Mouse (Mus musculus) thymus, adult 2 months (tissue): ENCODE data around the gene Aip.

Source experiments
- CTCF ChIP-seq: fragments of 200-500 bp; IDR thresholded peaks from 2 replicates; pipeline ENCODE4 v1.5.1; 2012; ENCODE audit warnings: mild to moderate bottlenecking, control low read depth, low read length, moderate library complexity, borderline replicate concordance; ENCODE audit not compliant: control insufficient read depth, poor library complexity, insufficient read depth; ENCODE audit errors: extremely low read depth
- POLR2A ChIP-seq: fragments of 200-500 bp; IDR thresholded peaks from 2 replicates; pipeline ENCODE4 v1.6.1; 2012; ENCODE audit warnings: mild to moderate bottlenecking, low read length, control low read depth, moderate library complexity; ENCODE audit not compliant: control insufficient read depth, poor library complexity, insufficient read depth; ENCODE audit errors: extremely low read depth

DNA sequence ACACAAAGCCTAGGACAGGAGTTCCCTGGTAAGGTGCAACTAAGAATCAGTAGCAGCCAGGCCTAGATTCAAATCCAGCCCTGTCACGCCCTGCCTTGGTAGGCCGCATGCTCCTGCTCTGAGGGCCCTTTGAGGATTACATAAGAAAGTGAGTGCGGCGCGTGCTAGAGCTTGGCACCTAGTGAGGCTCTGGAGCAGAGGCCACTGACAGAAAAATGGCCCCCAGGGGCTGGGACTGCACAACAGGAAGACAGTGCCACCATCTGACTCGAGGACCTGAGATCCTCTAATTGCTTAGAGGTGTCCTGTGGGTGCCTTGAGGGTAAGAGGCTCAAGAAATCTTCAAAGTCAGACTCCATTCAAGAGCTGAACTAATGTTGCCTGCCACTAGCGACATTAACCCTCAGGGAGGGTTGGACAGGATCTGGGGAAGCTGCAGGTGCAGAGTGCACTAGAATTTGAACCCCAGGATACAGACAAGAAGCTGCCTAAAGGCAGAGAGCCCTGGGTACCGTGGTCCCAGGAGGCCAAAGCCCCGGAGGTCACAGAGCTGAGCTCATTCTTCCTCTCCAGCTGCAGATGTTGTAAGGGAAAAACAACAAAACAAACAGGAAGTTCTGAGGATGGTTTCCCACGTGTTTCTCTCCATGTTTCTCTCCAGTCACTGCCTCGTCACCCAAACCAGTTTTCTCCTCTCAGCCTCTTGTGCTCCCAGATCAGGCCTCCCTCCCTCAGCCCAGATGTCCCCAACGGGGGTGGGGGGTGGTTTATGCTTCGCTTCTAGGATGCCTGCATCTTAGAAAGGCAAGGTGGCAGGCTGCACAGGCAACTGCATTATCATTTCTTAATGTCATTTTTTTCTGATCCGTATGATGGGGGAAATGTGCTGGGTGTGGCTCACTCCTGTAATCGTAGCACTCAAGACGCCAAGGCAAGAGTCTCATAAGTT lies 19.2 kb upstream of the Aip start:
- TF ChIP-seq CTCF = no peak
- no peak for TF ChIP-seq POLR2A
